Mouse (Mus musculus): ENCODE measurements at regions not wholly inside any gene's neighbourhood (a gene's known extent, or its start where the extent isn't known, plus 50 kb on each side); places are given as distances from the start of the nearest gene placed in this dataset.

DNA sequence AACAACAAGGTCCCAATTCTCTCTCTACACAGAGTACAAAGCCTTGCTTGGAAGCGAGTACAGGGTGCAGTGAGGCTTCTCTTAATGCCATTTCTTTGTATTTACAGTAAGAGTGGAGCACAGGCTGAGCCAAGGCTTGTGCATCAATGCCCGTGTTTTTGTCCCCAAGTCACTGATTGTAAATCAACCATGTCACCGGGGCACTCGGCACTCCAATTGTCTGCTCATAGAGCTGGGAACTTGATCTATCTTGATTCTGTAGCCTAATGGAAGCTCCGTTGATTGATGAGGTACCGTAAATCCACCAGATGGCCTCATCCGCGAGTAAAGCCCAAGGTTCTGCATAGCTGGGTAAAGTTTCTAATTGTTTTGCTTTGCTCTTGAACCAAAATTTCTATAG, 152.1 kb upstream of the Fam98a start:
- TF ChIP-seq CTCF (IDR thresholded peaks at IDR 0.05; ENCODE audit: control insufficient read depth, insufficient read depth, low read length) (no peak), POLR2A (IDR thresholded peaks at IDR 0.05; ENCODE audit: borderline replicate concordance, control insufficient read depth, low read depth, low read length) (no peak)

All from bone marrow, adult 2 months (tissue).